Mouse (Mus musculus): ENCODE measurements around the gene Tinagl1.

Gene Tinagl1

DNA sequence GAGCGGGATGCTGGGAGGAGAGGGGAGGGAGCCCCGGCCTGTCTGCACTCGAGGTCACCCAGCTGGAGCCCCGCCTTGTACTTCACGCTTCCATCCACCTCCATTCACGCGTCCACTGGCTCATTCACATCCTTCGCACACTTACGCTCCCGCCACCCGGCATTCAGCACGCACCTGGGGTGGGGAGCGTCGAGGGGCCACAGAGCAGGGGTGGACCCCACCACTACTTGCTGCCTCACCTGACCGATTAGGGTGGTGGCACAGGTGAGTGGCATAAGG, 35.8 kb downstream of the Tinagl1 start, which contains the start of gene Hcrtr1:
TSS of gene Hcrtr1 (minus strand) at position 146 of the 279 bp plus-strand sequence.
- DNase-seq (ENCODE audit: low spot score), result no peak

DNA sequence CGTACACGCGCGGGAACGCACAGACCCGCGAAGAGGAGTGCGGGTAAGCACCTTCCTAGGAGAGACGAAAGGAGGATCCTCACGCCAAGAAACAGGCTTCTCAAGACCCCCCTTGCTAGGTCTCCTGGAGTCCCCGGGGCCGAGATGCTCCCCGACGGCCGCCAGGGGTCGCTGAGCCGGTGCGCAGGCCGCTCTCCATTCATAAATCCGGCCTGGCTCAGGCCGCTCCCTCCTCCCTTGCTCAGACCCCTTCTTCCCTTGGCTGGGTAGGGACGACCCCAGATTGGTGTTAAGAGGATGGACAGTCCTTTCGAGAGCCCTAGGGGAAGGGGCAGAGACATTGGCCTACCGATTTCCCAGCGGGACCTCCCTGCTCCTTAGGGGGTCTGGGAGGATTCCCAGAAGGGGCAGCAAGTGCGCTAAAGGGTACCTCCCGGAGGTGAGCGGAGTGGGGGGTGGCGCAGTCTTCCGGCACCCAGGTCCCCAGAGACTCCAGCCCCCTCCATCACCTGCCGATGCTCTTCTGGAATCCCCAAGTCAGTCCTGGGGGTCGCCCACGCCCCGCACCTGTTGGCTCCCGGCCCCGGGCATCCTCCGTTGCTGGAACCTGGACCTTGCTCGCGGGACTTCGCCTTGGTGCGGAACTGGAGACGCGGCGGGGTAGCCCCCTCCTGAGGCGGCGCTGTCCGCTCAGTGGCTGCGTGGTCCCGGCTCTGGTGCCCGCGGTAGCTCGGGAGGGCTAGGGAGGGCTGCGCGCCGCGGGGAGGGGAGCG, 36.3 kb downstream of the Tinagl1 start:
- peak; percentile 55 for DNase-seq (ENCODE audit: low spot score)

DNA sequence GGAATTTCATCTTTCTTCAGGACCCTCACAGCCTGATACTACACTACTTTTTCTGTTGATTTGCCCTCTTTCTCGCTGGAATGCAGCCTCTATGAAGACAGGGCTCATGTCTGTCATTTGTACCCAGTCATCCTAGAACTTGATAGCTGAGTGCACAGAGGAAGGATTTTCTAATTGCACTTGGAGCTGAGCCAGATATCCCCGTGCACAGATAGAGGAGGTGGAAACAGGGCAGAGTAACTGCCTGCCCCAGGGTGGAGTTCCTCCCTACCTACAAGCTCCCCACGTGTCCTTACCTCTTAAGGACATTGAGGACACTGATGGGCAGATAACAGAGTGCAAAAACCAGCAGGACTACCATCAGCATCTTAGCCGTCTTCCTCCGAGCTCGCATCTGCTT, 41.5 kb downstream of the Tinagl1 start:
- DNase-seq (ENCODE audit: low spot score), result no peak

DNA sequence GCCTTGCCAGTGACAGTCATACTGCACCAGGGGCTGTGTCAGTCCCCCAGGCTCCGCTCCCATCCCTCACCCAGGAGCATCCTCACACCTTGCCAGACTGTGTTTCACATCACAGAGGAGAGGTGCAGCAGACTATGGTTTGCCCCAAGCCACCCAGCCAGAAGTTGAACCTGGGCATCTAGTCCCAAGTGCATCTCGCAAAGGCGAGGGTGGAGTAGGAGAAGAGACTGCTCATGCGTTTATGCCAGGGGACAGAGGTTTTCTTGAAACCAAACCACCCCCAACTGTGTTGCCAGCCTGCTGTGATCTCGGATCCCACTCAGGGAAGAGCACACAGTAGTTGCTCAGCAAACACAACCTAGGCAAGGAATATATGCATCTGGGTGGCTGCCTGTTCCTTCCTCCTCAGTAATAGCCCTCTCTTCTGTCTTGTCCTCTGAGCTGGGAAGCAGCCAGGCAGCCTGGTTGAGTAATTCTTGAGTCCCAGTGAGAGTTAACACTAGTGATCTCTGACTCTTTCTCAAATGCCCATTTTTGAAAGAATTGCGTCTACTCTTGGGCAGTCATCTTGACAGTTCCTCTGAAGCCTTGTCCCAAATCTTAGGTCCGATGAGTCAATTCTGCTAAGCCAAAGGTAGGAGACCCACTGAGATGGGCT, 43.3 kb downstream of the Tinagl1 start:
- no peak for DNase-seq (ENCODE audit: low spot score)

DNA sequence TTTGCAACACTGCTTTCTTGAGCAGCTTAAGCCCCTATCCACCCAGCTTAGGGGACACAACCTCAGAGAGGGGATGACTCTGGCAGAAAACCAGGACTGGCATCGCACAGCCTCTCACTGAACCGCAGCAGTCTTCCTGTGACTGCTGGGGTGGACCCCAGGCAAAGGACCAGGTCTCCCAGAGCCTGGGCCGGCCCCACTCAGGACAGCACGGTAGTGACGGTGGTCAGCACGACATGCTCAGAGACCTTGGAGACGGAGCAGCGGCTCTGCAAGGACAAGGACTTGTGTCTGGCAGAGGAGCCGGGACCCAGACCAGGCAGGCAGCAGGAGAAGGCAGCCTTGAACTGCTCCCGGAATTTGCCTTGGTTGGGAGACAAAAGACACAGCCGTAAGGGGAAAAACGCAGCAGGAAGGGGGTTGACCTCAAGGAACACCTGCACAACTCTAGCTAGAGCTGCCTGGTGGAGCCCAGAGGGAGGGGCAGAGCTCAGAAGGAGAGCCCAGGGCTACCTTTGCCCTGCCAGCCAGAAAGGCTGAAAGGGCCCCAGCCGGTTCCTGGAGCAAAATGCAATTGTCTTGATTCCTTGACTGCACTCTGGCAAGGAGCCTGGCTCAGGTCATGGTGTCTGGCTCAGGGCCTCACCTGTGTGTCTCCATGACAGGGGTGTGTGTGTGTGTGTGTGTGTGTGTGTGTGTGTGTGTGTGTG, 44.1 kb downstream of the Tinagl1 start:
- no peak for DNase-seq (ENCODE audit: low spot score)

DNA sequence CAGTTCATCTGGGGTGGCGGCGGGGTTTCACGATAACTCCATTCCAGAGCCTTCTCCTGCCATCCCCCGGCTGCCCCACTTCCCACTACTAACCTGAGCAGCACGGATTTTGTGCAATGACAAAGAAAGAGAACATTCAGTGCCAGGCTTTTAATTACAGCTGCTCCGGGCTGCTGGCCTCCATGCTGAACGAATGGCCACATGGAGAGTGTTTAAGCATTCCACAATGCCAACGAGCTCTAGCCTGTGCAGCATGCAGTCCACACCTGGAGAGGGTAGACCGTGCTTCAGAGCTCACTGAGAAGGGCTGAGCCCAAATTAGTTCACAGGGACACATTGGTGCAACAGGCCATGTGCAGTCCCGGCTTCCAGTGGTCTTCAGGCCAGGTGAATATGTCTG, 44.8 kb downstream of the Tinagl1 start:
- no peak for DNase-seq (ENCODE audit: low spot score)

DNA sequence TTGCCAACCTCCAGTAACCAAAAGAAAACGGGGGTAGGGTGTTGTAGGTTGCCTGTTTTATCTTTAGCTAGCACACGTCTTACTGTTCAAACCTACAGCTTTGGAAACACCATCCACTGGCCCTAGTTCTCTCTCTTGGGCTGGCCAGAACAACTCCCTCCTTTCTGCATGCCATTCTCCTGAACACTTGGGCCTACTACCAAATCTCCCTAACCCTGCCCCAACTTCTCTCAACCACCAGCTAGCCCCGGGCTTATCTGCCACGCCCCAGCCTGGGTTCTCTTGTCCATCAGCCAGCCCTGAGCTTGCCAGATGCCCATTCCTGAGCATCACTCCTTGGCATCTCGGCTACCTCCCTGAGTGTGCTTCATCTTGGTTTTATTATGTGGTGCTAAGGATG, 46.0 kb downstream of the Tinagl1 start:
- DNase-seq (ENCODE audit: low spot score), result no peak

DNA sequence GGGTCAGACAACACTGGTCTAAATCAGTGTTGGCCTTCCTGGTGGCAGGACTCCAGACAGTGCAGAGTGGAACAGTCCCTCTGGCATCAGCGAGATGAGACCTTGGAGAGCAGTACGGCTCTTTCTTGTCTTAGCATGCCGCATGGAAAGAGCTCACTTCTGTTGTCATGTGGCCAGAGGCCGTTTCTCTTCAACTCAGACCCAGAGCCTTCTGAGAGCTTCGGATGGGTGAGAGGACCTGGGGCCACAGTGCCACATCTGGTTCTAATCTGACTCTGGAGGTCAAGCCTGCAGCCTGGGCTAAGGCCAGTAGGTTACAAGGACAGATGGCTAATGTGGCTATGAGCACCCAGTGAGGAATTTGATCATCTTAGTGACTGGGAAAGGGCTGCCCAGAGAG, 49.0 kb downstream of the Tinagl1 start:
- no peak for DNase-seq (ENCODE audit: low spot score)

DNA sequence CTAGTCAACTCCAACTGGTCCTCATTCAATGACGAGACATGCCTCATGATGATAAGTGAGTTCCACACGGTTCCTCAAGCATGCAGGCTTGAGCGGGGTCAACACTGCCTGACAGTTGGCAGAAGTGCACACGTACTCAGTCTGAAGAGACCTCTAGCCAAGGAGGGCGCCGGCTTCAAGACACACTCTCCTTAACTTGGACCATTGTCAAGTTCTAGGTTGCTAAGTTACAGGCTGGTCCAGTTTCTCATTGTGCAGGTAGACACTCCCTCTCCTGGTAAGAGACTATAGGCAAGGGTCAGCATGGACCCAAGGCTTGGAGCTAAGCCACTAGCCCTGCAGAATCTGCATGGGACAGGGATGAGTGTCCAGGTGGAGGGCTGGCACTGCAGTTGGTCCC, 49.8 kb downstream of the Tinagl1 start:
- DNase-seq (ENCODE audit: low spot score), result no peak

DNA sequence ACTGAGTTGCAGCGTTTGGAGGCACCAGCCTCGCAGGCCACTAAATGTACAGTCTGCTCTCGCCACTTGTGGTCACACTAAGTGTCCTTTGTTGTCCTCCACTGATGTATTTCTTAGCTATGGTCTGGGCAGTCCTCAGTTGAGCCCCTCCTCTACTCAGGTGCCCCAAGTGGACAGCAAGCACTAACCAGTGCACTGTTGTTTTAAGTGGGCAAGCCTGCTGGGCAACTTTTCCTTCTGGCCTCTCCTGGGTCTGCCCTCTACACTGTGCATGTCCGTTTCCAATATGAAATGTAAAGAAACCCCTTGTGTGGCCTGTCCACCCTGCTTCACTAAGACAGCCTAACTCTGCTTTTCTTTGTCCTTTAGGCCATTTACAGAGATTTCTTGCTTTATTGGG, 50.8 kb downstream of the Tinagl1 start:
- no peak for DNase-seq (ENCODE audit: low spot score)

DNA sequence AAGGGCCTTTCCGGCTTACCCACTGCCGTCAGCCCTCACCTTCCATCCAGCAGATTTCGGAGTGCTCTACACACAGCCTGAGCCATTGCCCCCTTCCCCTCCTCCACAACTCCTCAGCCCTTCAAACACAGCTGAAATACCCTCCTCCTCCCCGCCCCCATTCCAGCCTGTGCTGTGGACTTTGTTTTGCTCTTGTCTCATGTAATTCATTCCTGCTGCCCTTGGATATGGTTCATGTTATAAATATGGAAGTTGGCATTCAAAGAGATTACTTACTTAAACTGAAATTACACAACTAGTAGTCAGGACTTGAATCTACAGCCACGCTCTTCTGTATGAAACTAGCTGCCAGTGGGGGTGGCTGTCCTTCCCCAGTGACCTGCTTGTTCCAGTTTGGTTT, 51.9 kb downstream of the Tinagl1 start:
- DNase-seq (ENCODE audit: low spot score), result no peak

DNA sequence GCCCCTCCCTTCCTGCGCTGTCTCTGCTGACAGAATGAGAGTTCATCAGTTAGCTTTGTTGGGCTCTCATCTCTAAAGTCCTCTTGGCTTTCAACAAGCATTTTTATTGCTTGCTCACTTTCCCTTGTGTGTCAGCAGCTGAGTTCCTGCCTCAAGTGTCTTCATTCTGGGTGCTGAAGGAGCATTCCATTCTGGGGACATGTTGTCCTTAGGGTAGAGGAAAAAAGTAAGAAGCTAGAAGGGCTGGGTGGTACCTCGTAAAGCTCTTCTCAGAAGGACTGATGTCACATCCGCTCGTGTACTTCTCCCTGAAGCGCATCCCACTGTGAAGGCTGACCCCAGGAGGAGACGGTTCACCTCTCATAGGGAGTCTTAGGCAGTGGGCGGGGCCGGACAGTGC, 53.4 kb downstream of the Tinagl1 start:
- no peak for DNase-seq (ENCODE audit: low spot score)

DNA sequence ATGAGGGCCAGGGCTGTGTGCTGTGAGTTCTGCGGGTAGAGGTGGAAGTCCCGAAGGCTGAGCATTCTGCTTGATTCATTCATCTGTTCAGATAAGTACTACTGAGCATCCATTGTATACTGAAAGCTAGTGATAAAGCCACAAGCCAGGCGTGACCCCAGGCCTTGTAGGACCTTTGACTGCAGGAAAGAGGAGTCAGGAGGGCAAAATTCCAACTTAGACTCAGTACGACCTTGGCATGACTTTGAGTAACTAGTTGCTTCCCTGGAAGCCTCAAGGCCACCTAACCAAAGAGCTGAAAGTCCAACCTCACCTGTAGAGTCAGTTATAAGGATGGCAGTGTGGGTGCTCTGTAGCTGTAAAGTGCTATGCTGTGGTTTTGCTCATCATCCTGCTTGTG, 54.2 kb downstream of the Tinagl1 start:
- DNase-seq (ENCODE audit: low spot score), result no peak
